Comparison of ENCODE assay signal across 12 mouse cellular contexts in genomic region chr2:164964242-164964894, GRCm38 (mm10). TPM values are rescaled to one million over a fixed set of nuclear protein-coding genes. Genes with fewer than 3 reads are reported as not detected.
DNase-seq lines count a peak whose midpoint lies in the region; ATAC-seq and TF ChIP-seq lines count a peak whose summit lies in the region.
"Had no signal": no experiment of that assay in that cellular context is flagged by ENCODE, and none has a peak within 500 bp of the region (broad histone marks: within the 10 kb centered on the region; RNA-seq: fewer than 3 reads in every experiment).

No protein-coding gene starts in this region.

- peak overlapping the region; percentile 37 for H3K4me2 ChIP-seq in midbrain, embryonic 12.5 days (replicated peaks)
- H3K4me2 ChIP-seq: intestine, embryonic 15.5 days; limb, embryonic 13.5 days had no signal

- H3K36me3 ChIP-seq in forebrain, embryonic 10.5 days (replicated peaks) = no peaks in the 10 kb centered on the region
- no peaks in the 10 kb centered on the region for H3K36me3 ChIP-seq in midbrain, embryonic 12.5 days
- H3K36me3 ChIP-seq in thymus, adult 2 months (ENCODE audit: control insufficient read depth, insufficient read depth, low read length) = no peaks in the 10 kb centered on the region
- H3K36me3 ChIP-seq: intestine, embryonic 15.5 days; limb, embryonic 13.5 days had no signal

- TF ChIP-seq CTCF in thymus, adult 2 months (IDR thresholded peaks at IDR 0.05; ENCODE audit: borderline replicate concordance, control insufficient read depth, extremely low read depth, insufficient read depth, low read length, poor library complexity) = no peak

- no peak overlapping the region for H3K27ac ChIP-seq in forebrain, embryonic 10.5 days
- H3K27ac ChIP-seq in midbrain, embryonic 12.5 days (replicated peaks) = peak overlapping the region; percentile 76
- H3K27ac ChIP-seq in thymus, adult 2 months (ENCODE audit: control insufficient read depth, insufficient read depth, low read length) = no peak overlapping the region
- H3K27ac ChIP-seq: intestine, embryonic 15.5 days; limb, embryonic 13.5 days; macrophage had no signal

- H3K4me1 ChIP-seq in forebrain, embryonic 10.5 days = peaks cover 64% of the 10 kb centered on the region
- peaks cover 57% of the 10 kb centered on the region for H3K4me1 ChIP-seq in midbrain, embryonic 12.5 days
- peaks cover 3% of the 10 kb centered on the region for H3K4me1 ChIP-seq in thymus, adult 2 months (replicated peaks; ENCODE audit: control insufficient read depth, insufficient read depth, low read length)

- no peaks in the 10 kb centered on the region for H3K9me3 ChIP-seq in forebrain, embryonic 10.5 days
- H3K9me3 ChIP-seq in midbrain, embryonic 12.5 days = no peaks in the 10 kb centered on the region
- H3K9me3 ChIP-seq: intestine, embryonic 15.5 days; limb, embryonic 13.5 days had no signal

- TF ChIP-seq POLR2A in thymus, adult 2 months (IDR thresholded peaks at IDR 0.05; ENCODE audit: control insufficient read depth, extremely low read depth, insufficient read depth, low read length, poor library complexity) = no peak

- WGBS in forebrain, embryonic 10.5 days = 33% methylated on average over 9 of the region's 9 CpGs
- 9% methylated on average over 8 of the region's 9 CpGs for WGBS in midbrain, embryonic 12.5 days
- WGBS in thymus, adult 2 months = 70% methylated on average over 9 of the region's 9 CpGs

- peak overlapping the region; percentile 26; the same call in 1 of the 2 replicates for H3K4me3 ChIP-seq in forebrain, embryonic 10.5 days
- peak overlapping the region; percentile 3; the same call in 1 of the 2 replicates for H3K4me3 ChIP-seq in midbrain, embryonic 12.5 days
- no peak overlapping the region for H3K4me3 ChIP-seq in thymus, adult 2 months (ENCODE audit: control insufficient read depth, insufficient read depth, low read length)
- H3K4me3 ChIP-seq: intestine, embryonic 15.5 days; limb, embryonic 13.5 days had no signal

- peak; percentile 35 for ATAC-seq in midbrain, embryonic 12.5 days (ENCODE audit: low FRiP score, low read depth)
- ATAC-seq: intestine, embryonic 15.5 days had no signal

- DNase-seq in R1 (ENCODE audit: low read depth, low spot score) = peak; percentile 48
- peak; percentile 55 for DNase-seq in forebrain, embryonic 10.5 days (ENCODE audit: extremely low spot score, low spot score)
- DNase-seq in layer of hippocampus, adult 18-20 months (ENCODE audit: low spot score in 2 of 2) = peak; percentile 74 to 79
- no peak for DNase-seq in thymus, adult 2 months
- no peak for DNase-seq in kidney, postnatal 36 days
- no peak for DNase-seq in spleen, postnatal 10 days (ENCODE audit: low spot score in 2 of 2)
- no peak for DNase-seq in testis, postnatal 14 days (ENCODE audit: low spot score)
- DNase-seq: thymus, adult 18-20 months had no signal

- H3K9ac ChIP-seq in midbrain, embryonic 12.5 days (replicated peaks) = 0 out of 2 replicates have a peak overlapping the region, but pooled peaks have one; percentile 7
- H3K9ac ChIP-seq: intestine, embryonic 15.5 days; limb, embryonic 13.5 days had no signal

- peaks cover 70% of the 10 kb centered on the region for H3K27me3 ChIP-seq in forebrain, embryonic 10.5 days (ENCODE audit: poor library complexity, severe bottlenecking)
- peaks cover 48% of the 10 kb centered on the region for H3K27me3 ChIP-seq in midbrain, embryonic 12.5 days
- peaks cover 11% of the 10 kb centered on the region; the same call in 1 of the 2 replicates for H3K27me3 ChIP-seq in thymus, adult 2 months (ENCODE audit: control insufficient read depth, insufficient read depth, low read length)

RNA-seq across cellular contexts. Expression of gene Slc12a5, which starts 3.8 kb away (rescaled TPM):
- polyA plus RNA-seq in forebrain, embryonic 10.5 days (2016; fragmentation: Nextera tagmentation; extraction: Ambion mirVana) = 0.92 and 0.93 TPM in 2 replicates
- 100 to 1,000 TPM; 396 to 408 TPM for total RNA-seq in layer of hippocampus, adult 18-20 months (2021)
- polyA plus RNA-seq in midbrain, embryonic 12.5 days (2016; fragmentation: Nextera tagmentation; extraction: Ambion mirVana) = 8.1 and 9.9 TPM in 2 replicates
- 0.70 and 1.3 TPM in 2 replicates for polyA plus RNA-seq in thymus, adult 2 months (2012; rRNA removed)
- polyA plus RNA-seq: macrophage had no signal

RNA-seq across cellular contexts. Expression of gene Mmp9, which starts 23.8 kb away (rescaled TPM):
- polyA plus RNA-seq in forebrain, embryonic 10.5 days (2016; fragmentation: Nextera tagmentation; extraction: Ambion mirVana) = 0.45 TPM in 1 of 2 replicates, not detected in the other
- total RNA-seq in layer of hippocampus, adult 18-20 months (2021) = 1 to 10 TPM; 1.5 to 1.6 TPM
- 6.2 and 7.5 TPM in 2 replicates for polyA plus RNA-seq in midbrain, embryonic 12.5 days (2016; fragmentation: Nextera tagmentation; extraction: Ambion mirVana)
- polyA plus RNA-seq in thymus, adult 2 months (2012; rRNA removed) = 29.1 and 31.7 TPM in 2 replicates

RNA-seq across cellular contexts. Expression of gene Zfp335, which starts 52.8 kb away (rescaled TPM):
- polyA plus RNA-seq in forebrain, embryonic 10.5 days (2016; fragmentation: Nextera tagmentation; extraction: Ambion mirVana) = 16.0 and 16.6 TPM in 2 replicates
- 10 to 100 TPM; 25.9 to 26.8 TPM for total RNA-seq in layer of hippocampus, adult 18-20 months (2021)
- polyA plus RNA-seq in midbrain, embryonic 12.5 days (2016; fragmentation: Nextera tagmentation; extraction: Ambion mirVana) = 17.5 and 17.7 TPM in 2 replicates
- 92.6 and 99.0 TPM in 2 replicates for polyA plus RNA-seq in thymus, adult 2 months (2012; rRNA removed)

Comparison
In these comparisons a context has a peak if more than half of its experiments do, and no peak if none do; other contexts are left out.
1. DNase-seq: peak in R1 (single experiment), forebrain, embryonic 10.5 days (single experiment) and layer of hippocampus, adult 18-20 months (2 of 2); none in thymus, adult 2 months (single experiment), kidney, postnatal 36 days (0 of 2), spleen, postnatal 10 days (0 of 2) and testis, postnatal 14 days (single experiment).